Mouse (Mus musculus): ENCODE results near the gene Cfap65.

DNA sequence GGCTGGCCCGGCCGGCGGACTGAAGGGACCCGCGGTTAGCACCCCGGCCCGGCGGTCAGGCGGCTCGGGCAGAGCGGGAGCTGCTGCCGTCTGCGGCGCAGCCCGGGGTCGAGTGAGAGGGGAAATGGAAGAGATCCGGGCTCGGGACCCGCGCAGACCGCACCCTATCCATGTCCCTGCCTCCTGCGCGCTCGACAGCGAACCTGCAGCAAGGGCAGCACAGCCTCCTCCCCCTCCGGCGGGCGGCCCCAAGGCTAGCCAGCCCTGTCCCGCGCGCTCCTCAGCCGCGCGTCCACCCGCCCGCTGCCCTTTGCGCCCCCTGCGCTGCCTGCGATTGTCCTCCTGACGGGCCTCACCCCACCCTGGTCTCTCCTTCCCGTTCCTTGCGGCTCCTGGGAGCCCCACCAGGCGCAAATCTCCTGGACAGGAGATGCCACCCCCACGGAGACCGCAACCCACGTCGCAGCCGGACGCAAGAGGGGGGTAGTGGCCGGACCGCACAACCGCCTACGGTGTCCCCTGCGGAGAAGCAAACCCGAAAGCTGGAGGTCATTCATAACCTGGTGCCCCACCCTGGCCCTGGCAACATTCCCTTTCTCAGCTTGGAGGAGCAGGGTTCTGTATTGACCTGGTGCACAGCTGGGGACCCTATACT lies 16.3 kb upstream of the Cfap65 start, which contains the start of gene Ihh:
- TF ChIP-seq RCOR1 (conservative IDR thresholded peaks at IDR 0.05; ENCODE audit: low read depth, low read length) (no peak), POLR2A (IDR thresholded peaks at IDR 0.05; ENCODE audit: low read depth, low read length) (no peak), RAD21 (IDR thresholded peaks at IDR 0.05; ENCODE audit: low read depth, low read length) (no peak), IRF4 (IDR thresholded peaks at IDR 0.05; ENCODE audit: low read depth, low read length) (no peak), MXI1 (IDR thresholded peaks at IDR 0.05; ENCODE audit: low read depth, low read length) (no peak), CHD2 (IDR thresholded peaks at IDR 0.05; ENCODE audit: low read length) (no peak), JUND (conservative IDR thresholded peaks at IDR 0.05; ENCODE audit: low read depth, low read length) (no peak), CTCF (conservative IDR thresholded peaks at IDR 0.05 in 1 of 2, IDR thresholded peaks at IDR 0.05 in 1 of 2; ENCODE audit: low read depth in 2 of 2, low read length in 2 of 2) (no peak), POLR2AphosphoS2 (IDR thresholded peaks at IDR 0.05; ENCODE audit: low read depth, low read length) (no peak), BHLHE40 (IDR thresholded peaks at IDR 0.05; ENCODE audit: low read depth, low read length) (no peak)
